In genomic region chr8:95392604-95393003, GRCm38 (mm10) we compare ENCODE assay signal across 9 mouse cellular contexts. TPM values are rescaled to one million over a fixed set of nuclear protein-coding genes. Genes with fewer than 3 reads are reported as not detected.
DNase-seq lines count a peak whose midpoint lies in the region; ATAC-seq lines count a peak whose summit lies in the region.
"Had no signal": no experiment of that assay in that cellular context is flagged by ENCODE, and none has a peak within 500 bp of the region (broad histone marks: within the 10 kb centered on the region; RNA-seq: fewer than 3 reads in every experiment).

No protein-coding gene starts in this region.

- H3K27ac ChIP-seq in neural tube, embryonic 13.5 days (replicated peaks), result peak overlapping the region; percentile 28; the same call in 1 of the 2 replicates

- no peaks in the 10 kb centered on the region for H3K36me3 ChIP-seq in neural tube, embryonic 13.5 days

- peaks cover 26% of the 10 kb centered on the region for H3K4me1 ChIP-seq in neural tube, embryonic 13.5 days (replicated peaks)

- 78% methylated on average over 5 of the region's 5 CpGs for WGBS in neural tube, embryonic 13.5 days

- H3K9me3 ChIP-seq in neural tube, embryonic 13.5 days, result no peaks in the 10 kb centered on the region

- H3K9ac ChIP-seq in neural tube, embryonic 13.5 days, result no peak overlapping the region

- peak; percentile 37 for DNase-seq in adrenal gland, adult 2 months
- DNase-seq in adrenal gland, adult 8-10 months, result no peak
- no peak for DNase-seq in neural tube, embryonic 10.5 days (ENCODE audit: extremely low spot score, low spot score)
- DNase-seq in kidney, postnatal 10 days, result peak; percentile 53
- DNase-seq in cerebellum, adult 9-11 months, result no peak
- no peak for DNase-seq in layer of hippocampus, adult 11-12 months (ENCODE audit: low spot score)
- no peak for DNase-seq in B cell, adult 2 months
- DNase-seq: cerebellum, adult 18-20 months had no signal

- no peaks in the 10 kb centered on the region for H3K27me3 ChIP-seq in neural tube, embryonic 13.5 days

- no peak overlapping the region for H3K4me2 ChIP-seq in neural tube, embryonic 13.5 days

- ATAC-seq in neural tube, embryonic 13.5 days (ENCODE audit: low read depth), result no peak

- H3K4me3 ChIP-seq in neural tube, embryonic 13.5 days, result no peak overlapping the region

RNA-seq across cellular contexts. Expression of gene Mmp15, which starts 40.5 kb away (rescaled TPM):
- total RNA-seq in adrenal gland, adult 2 months (2021), result 1 to 10 TPM; 5.5 to 7.7 TPM
- polyA plus RNA-seq in adrenal gland, adult 2 months (2012; rRNA removed), result 14.1 and 16.4 TPM in 2 replicates
- 1 to 10 TPM; 3.8 to 7.0 (median 4.5) TPM for total RNA-seq in adrenal gland, adult 8-10 months (2022)
- polyA plus RNA-seq in neural tube, embryonic 13.5 days (2015; fragmentation: Nextera tagmentation; extraction: Ambion mirVana), result 26.9 and 29.1 TPM in 2 replicates

RNA-seq across cellular contexts. Expression of gene Cfap20, which starts 42.1 kb away (rescaled TPM):
- 10 to 100 TPM; 40.7 to 42.4 TPM for total RNA-seq in adrenal gland, adult 2 months (2021)
- polyA plus RNA-seq in adrenal gland, adult 2 months (2012; rRNA removed), result 49.1 and 62.3 TPM in 2 replicates
- total RNA-seq in adrenal gland, adult 8-10 months (2022), result 10 to 100 TPM; 43.2 to 55.3 (median 49.1) TPM
- 124 and 128 TPM in 2 replicates for polyA plus RNA-seq in neural tube, embryonic 13.5 days (2015; fragmentation: Nextera tagmentation; extraction: Ambion mirVana)

Comparison
In these comparisons a context has a peak if more than half of its experiments do, and no peak if none do; other contexts are left out.
1. DNase-seq: peak in adrenal gland, adult 2 months (single experiment) and kidney, postnatal 10 days (single experiment); none in adrenal gland, adult 8-10 months (single experiment), neural tube, embryonic 10.5 days (single experiment), cerebellum, adult 9-11 months (single experiment), layer of hippocampus, adult 11-12 months (single experiment) and B cell, adult 2 months (0 of 2).